Mouse (Mus musculus) frontal cortex, adult 2 months (tissue): Measurements from ENCODE around the gene Mtrf1l. TPM values are rescaled to one million over a fixed set of nuclear protein-coding genes. Genes with fewer than 3 reads are reported as not detected.

Experiments used
- DNase-seq, 2 experiments: peaks; one replicate each; pipeline ENCODE4 v3.0.0; 2022; ENCODE audit warnings: low spot score in 1 of 2; ENCODE audit errors: extremely low spot score in 1 of 2
- polyA plus RNA-seq: library from polyadenylated mRNA; depleted of rRNA; stranded (reverse); fragments of >200 nt; gene quantifications from 2 replicates; pipeline ENCODE4 v1.2.3, GENCODE M21; 2012; rRNA removed

Gene Mtrf1l
- polyA plus RNA-seq, 1 experiment, result 6.5 TPM

GRCm38 (mm10) chr10:5805731-5806307 is 17.9 kb downstream of the Mtrf1l start:
- peak; percentile 91 to 96 for DNase-seq

GRCm38 (mm10) chr10:5805243-5805730 is 18.4 kb downstream of the Mtrf1l start, which contains the start of gene Fbxo5:
Gene Fbxo5 (minus strand): TSS chr10:5805600.
- peak; percentile 98 for DNase-seq

DNA sequence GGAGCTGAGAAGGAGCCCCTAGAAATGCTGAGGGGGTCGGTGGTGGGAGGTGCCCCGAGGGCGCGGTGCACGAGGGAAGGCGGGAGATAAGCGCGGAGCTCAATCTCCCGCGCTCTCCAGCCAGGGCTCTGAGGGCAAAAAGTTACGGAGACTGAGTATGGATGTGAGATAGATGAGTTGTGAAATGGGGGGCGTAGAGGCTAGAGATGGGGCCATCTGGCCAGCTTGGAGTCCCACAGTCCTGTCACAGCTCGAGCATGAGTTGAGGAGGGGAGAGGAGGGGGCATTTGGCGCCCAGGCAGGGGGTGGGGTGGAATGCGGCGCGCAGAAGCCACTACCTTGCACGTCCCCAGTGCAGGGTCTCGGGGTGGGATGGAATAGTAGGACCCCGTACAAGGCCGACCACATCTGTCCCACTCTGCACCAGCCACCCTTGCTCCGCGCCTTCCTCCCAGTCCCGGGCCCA is 19.0 kb downstream of the Mtrf1l start:
- no peak for DNase-seq

GRCm38 (mm10) chr10:5803739-5804138 is 20.0 kb downstream of the Mtrf1l start:
- no peak for DNase-seq

GRCm38 (mm10) chr10:5802866-5803265 is 20.8 kb downstream of the Mtrf1l start:
- DNase-seq, result no peak

DNA sequence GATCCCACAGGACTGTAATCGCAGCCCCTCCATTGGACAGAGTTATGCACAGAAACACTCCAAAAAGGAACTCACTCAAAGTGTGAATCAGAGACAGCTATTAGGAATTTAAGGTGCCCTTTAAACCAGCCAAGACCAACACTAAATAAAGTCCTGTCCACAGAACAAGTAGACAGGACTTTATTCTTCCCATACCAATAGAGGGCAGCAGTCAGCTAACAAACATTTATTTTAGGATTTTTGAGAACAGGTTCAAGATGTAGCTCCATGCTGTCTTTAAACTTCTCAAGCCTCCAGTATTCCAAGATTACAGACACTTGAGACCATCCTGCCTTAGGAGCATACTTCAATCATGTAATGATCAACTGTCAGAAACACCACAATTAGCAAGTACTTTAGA is 23.2 kb downstream of the Mtrf1l start:
- DNase-seq, result peak in 1 of 2 experiments; percentile 48

GRCm38 (mm10) chr10:5798069-5798468 is 25.6 kb downstream of the Mtrf1l start:
- DNase-seq, result no peak

DNA sequence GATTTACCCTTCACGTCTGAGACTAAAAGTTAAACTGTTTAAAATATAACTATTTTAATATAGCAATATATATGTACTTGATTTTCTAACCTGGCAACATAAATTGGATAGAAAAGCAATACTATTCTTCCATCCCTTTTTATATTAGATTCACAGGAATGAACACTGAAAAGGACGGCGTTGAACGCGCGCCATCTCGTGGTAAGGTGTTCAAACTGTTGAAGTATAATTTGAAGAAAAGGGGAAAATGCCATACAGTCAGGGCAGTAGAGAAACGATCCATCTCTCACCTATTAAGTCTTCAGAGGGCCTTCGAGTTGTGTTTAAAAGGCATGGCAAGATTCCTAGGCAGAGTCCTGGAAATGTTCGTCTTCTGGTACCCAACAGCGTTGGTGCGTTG is 33.1 kb downstream of the Mtrf1l start:
- peak in 1 of 2 experiments; percentile 78 for DNase-seq

- peak in 1 of 2 experiments; percentile 57 for DNase-seq
Measured at GRCm38 (mm10) chr10:5786923-5787322, 36.8 kb downstream of the Mtrf1l start.

Other genes starting within 250 kb of the Mtrf1l start
- gene Myct1, start 230.1 kb downstream of the Mtrf1l start, polyA plus RNA-seq, result 0.71 and 0.78 TPM in 2 replicates
- 52.5 and 56.7 TPM in 2 replicates for gene Vip, start 184.7 kb downstream of the Mtrf1l start, polyA plus RNA-seq
- gene Fbxo5, start 18.3 kb downstream of the Mtrf1l start, polyA plus RNA-seq, result 1.8 and 2.6 TPM in 2 replicates
- gene Rgs17, start 98.5 kb upstream of the Mtrf1l start, polyA plus RNA-seq, result 20.8 and 21.4 TPM in 2 replicates